Mouse (Mus musculus) hindbrain, embryonic 12.5 days (tissue): ENCODE measurements at regions not wholly inside any gene's neighbourhood (a gene's known extent, or its start where the extent isn't known, plus 50 kb on each side); places are given as distances from the start of the nearest gene placed in this dataset.

ENCODE experiments used
- ATAC-seq: fragments of 200-750 bp; cut with Nextera tagmentation; 2 replicates; pipeline ENCODE4 v1.8.0; 2017; ENCODE audit warnings: moderate TSS enrichment; ENCODE audit not compliant: low FRiP score
- H3K27ac ChIP-seq: fragments of 300-500 bp; sonication (generic); 2 replicates; pipeline ENCODE4 v1.5.1; 2016; ENCODE audit warnings: mild to moderate bottlenecking
- H3K27me3 ChIP-seq: fragments of 300-500 bp; sonication (generic); 2 replicates; pipeline ENCODE4 v1.6.1; 2016; ENCODE audit warnings: mild to moderate bottlenecking
- H3K36me3 ChIP-seq: fragments of 300-500 bp; sonication (generic); 2 replicates; pipeline ENCODE4 v1.6.1; 2016; ENCODE audit warnings: mild to moderate bottlenecking
- H3K4me1 ChIP-seq: fragments of 300-500 bp; sonication (generic); 2 replicates; pipeline ENCODE4 v1.6.1; 2016
- H3K4me2 ChIP-seq: fragments of 300-500 bp; sonication (generic); replicated peaks from 2 replicates; pipeline ENCODE4 v1.6.1; 2016; ENCODE audit warnings: mild to moderate bottlenecking
- H3K4me3 ChIP-seq: fragments of 300-500 bp; sonication (generic); 2 replicates; pipeline ENCODE4 v1.5.1; 2016; ENCODE audit warnings: mild to moderate bottlenecking
- H3K9ac ChIP-seq: fragments of 300-500 bp; sonication (generic); 2 replicates; pipeline ENCODE4 v1.6.1; 2016; ENCODE audit warnings: mild to moderate bottlenecking, moderate library complexity
- H3K9me3 ChIP-seq: fragments of 300-500 bp; sonication (generic); replicated peaks from 2 replicates; pipeline ENCODE4 v1.6.1; 2016; ENCODE audit warnings: mild to moderate bottlenecking
- WGBS: fragments of 180-500 bp; shearing (Covaris S2); methylation state at CpG from one replicate; pipeline ENCODE4 v1.1.7; 2016; 5-methylcytosine and 5-hydroxymethylcytosine counted together

- Histone ChIP-seq H3K4me2 (no peak overlapping the region), H3K36me3 (no peaks in the 10 kb centered on the region), H3K9me3 (no peaks in the 10 kb centered on the region), H3K27ac (no peak overlapping the region), H3K4me1 (no peaks in the 10 kb centered on the region), H3K4me3 (no peak overlapping the region), H3K9ac (no peak overlapping the region), H3K27me3 (no peaks in the 10 kb centered on the region)
- WGBS = 79% methylated on average over 1 of the region's 1 CpGs
- no peak for ATAC-seq
Measured at GRCm38 (mm10) chr8:42069314-42069713, 652.4 kb upstream of the Frg1 start.

GRCm38 (mm10) chr8:42043526-42043925 is 626.7 kb upstream of the Frg1 start:
- ATAC-seq = no peak
- 87% methylated on average over 5 of the region's 5 CpGs for WGBS
- Histone ChIP-seq H3K27me3 (no peaks in the 10 kb centered on the region), H3K4me1 (no peaks in the 10 kb centered on the region), H3K4me2 (no peak overlapping the region), H3K4me3 (no peak overlapping the region), H3K9ac (no peak overlapping the region), H3K36me3 (no peaks in the 10 kb centered on the region), H3K9me3 (no peaks in the 10 kb centered on the region), H3K27ac (no peak overlapping the region)

- Histone ChIP-seq H3K4me1 (no peaks in the 10 kb centered on the region), H3K27ac (no peak overlapping the region), H3K9ac (no peak overlapping the region), H3K4me3 (no peak overlapping the region), H3K4me2 (no peak overlapping the region), H3K36me3 (no peaks in the 10 kb centered on the region), H3K27me3 (no peaks in the 10 kb centered on the region), H3K9me3 (no peaks in the 10 kb centered on the region)
- WGBS = 93% methylated on average over 2 of the region's 2 CpGs
- ATAC-seq = no peak
Measured at GRCm38 (mm10) chr8:42039245-42039644, 622.4 kb upstream of the Frg1 start.

GRCm38 (mm10) chr8:42026934-42027333 is 610.1 kb upstream of the Frg1 start:
- H3K36me3 ChIP-seq = no peaks in the 10 kb centered on the region
- no peak overlapping the region for H3K4me2 ChIP-seq
- H3K27ac ChIP-seq = no peak overlapping the region
- H3K4me1 ChIP-seq = no peaks in the 10 kb centered on the region
- ATAC-seq = no peak
- no peak overlapping the region for H3K4me3 ChIP-seq
- no peaks in the 10 kb centered on the region for H3K9me3 ChIP-seq
- H3K9ac ChIP-seq = no peak overlapping the region
- H3K27me3 ChIP-seq = no peaks in the 10 kb centered on the region
- WGBS = 90% methylated on average over 1 of the region's 1 CpGs

GRCm38 (mm10) chr8:42017786-42018185 is 600.9 kb upstream of the Frg1 start:
- Histone ChIP-seq H3K9me3 (no peaks in the 10 kb centered on the region), H3K27me3 (no peaks in the 10 kb centered on the region), H3K36me3 (no peaks in the 10 kb centered on the region), H3K4me3 (no peak overlapping the region), H3K4me2 (no peak overlapping the region), H3K4me1 (no peaks in the 10 kb centered on the region), H3K9ac (no peak overlapping the region), H3K27ac (no peak overlapping the region)
- 74% methylated on average over 3 of the region's 3 CpGs for WGBS
- no peak for ATAC-seq

- H3K9ac ChIP-seq = no peak overlapping the region
- H3K36me3 ChIP-seq = no peaks in the 10 kb centered on the region
- no peak overlapping the region for H3K4me3 ChIP-seq
- no peak for ATAC-seq
- H3K27ac ChIP-seq = no peak overlapping the region
- H3K4me2 ChIP-seq = no peak overlapping the region
- H3K9me3 ChIP-seq = no peaks in the 10 kb centered on the region
- no peaks in the 10 kb centered on the region for H3K27me3 ChIP-seq
- no peaks in the 10 kb centered on the region for H3K4me1 ChIP-seq
Measured at GRCm38 (mm10) chr8:42003170-42003569, 586.3 kb upstream of the Frg1 start.

GRCm38 (mm10) chr8:41989040-41989501 is 572.2 kb upstream of the Frg1 start:
- Histone ChIP-seq H3K27ac (no peak overlapping the region), H3K27me3 (no peaks in the 10 kb centered on the region), H3K4me1 (no peaks in the 10 kb centered on the region), H3K9me3 (no peaks in the 10 kb centered on the region), H3K9ac (no peak overlapping the region), H3K4me2 (no peak overlapping the region), H3K36me3 (no peaks in the 10 kb centered on the region), H3K4me3 (no peak overlapping the region)
- ATAC-seq = no peak
- 75% methylated on average over 8 of the region's 8 CpGs for WGBS

- Histone ChIP-seq H3K4me2 (no peak overlapping the region), H3K27ac (no peak overlapping the region), H3K9me3 (no peaks in the 10 kb centered on the region), H3K4me1 (no peaks in the 10 kb centered on the region), H3K4me3 (no peak overlapping the region), H3K9ac (no peak overlapping the region), H3K36me3 (no peaks in the 10 kb centered on the region), H3K27me3 (no peaks in the 10 kb centered on the region)
- 72% methylated on average over 5 of the region's 5 CpGs for WGBS
- ATAC-seq = no peak
Measured at GRCm38 (mm10) chr8:41988216-41988615, 571.3 kb upstream of the Frg1 start.

- no peak overlapping the region for H3K9ac ChIP-seq
- H3K27me3 ChIP-seq = no peaks in the 10 kb centered on the region
- no peak for ATAC-seq
- H3K4me1 ChIP-seq = no peaks in the 10 kb centered on the region
- no peaks in the 10 kb centered on the region for H3K9me3 ChIP-seq
- no peak overlapping the region for H3K4me3 ChIP-seq
- H3K36me3 ChIP-seq = no peaks in the 10 kb centered on the region
- no peak overlapping the region for H3K4me2 ChIP-seq
- H3K27ac ChIP-seq = no peak overlapping the region
Measured at GRCm38 (mm10) chr8:41987417-41987816, 570.5 kb upstream of the Frg1 start.

- H3K4me2 ChIP-seq = no peak overlapping the region
- H3K36me3 ChIP-seq = no peaks in the 10 kb centered on the region
- no peak overlapping the region for H3K27ac ChIP-seq
- 81% methylated on average over 2 of the region's 2 CpGs for WGBS
- no peak overlapping the region for H3K4me3 ChIP-seq
- H3K4me1 ChIP-seq = no peaks in the 10 kb centered on the region
- H3K9ac ChIP-seq = no peak overlapping the region
- no peaks in the 10 kb centered on the region for H3K9me3 ChIP-seq
- no peak for ATAC-seq
- H3K27me3 ChIP-seq = no peaks in the 10 kb centered on the region
Measured at GRCm38 (mm10) chr8:41972416-41972815, 555.5 kb upstream of the Frg1 start.

GRCm38 (mm10) chr8:41970536-41970935 is 553.7 kb upstream of the Frg1 start:
- no peaks in the 10 kb centered on the region for H3K27me3 ChIP-seq
- no peaks in the 10 kb centered on the region for H3K9me3 ChIP-seq
- H3K27ac ChIP-seq = no peak overlapping the region
- ATAC-seq = no peak
- no peak overlapping the region for H3K4me3 ChIP-seq
- no peaks in the 10 kb centered on the region for H3K36me3 ChIP-seq
- 85% methylated on average over 3 of the region's 3 CpGs for WGBS
- no peak overlapping the region for H3K4me2 ChIP-seq
- no peaks in the 10 kb centered on the region for H3K4me1 ChIP-seq
- no peak overlapping the region for H3K9ac ChIP-seq

- ATAC-seq = no peak
- H3K27ac ChIP-seq = no peak overlapping the region
- no peaks in the 10 kb centered on the region for H3K9me3 ChIP-seq
- H3K4me3 ChIP-seq = no peak overlapping the region
- no peaks in the 10 kb centered on the region for H3K36me3 ChIP-seq
- H3K27me3 ChIP-seq = no peaks in the 10 kb centered on the region
- 84% methylated on average over 3 of the region's 3 CpGs for WGBS
- H3K4me2 ChIP-seq = no peak overlapping the region
- no peak overlapping the region for H3K9ac ChIP-seq
- H3K4me1 ChIP-seq = no peaks in the 10 kb centered on the region
Measured at GRCm38 (mm10) chr8:41969408-41969807, 552.5 kb upstream of the Frg1 start.

GRCm38 (mm10) chr8:41964088-41964487 is 547.2 kb upstream of the Frg1 start:
- Histone ChIP-seq H3K9ac (no peak overlapping the region), H3K4me3 (no peak overlapping the region), H3K4me1 (no peaks in the 10 kb centered on the region), H3K4me2 (no peak overlapping the region), H3K27me3 (no peaks in the 10 kb centered on the region), H3K9me3 (no peaks in the 10 kb centered on the region), H3K36me3 (no peaks in the 10 kb centered on the region), H3K27ac (no peak overlapping the region)
- ATAC-seq = no peak

GRCm38 (mm10) chr8:41956878-41957277 is 540.0 kb upstream of the Frg1 start:
- Histone ChIP-seq H3K9ac (no peak overlapping the region), H3K4me2 (no peak overlapping the region), H3K27ac (no peak overlapping the region), H3K4me3 (no peak overlapping the region), H3K4me1 (no peaks in the 10 kb centered on the region), H3K36me3 (no peaks in the 10 kb centered on the region), H3K27me3 (no peaks in the 10 kb centered on the region), H3K9me3 (no peaks in the 10 kb centered on the region)
- ATAC-seq = no peak
- 93% methylated on average over 1 of the region's 1 CpGs for WGBS
